Mouse (Mus musculus) stomach, embryonic 15.5 days (tissue): ENCODE measurements around the gene Hells. TPM values are rescaled to one million over a fixed set of nuclear protein-coding genes. Genes with fewer than 3 reads are reported as not detected.

ENCODE experiments used
- ATAC-seq: fragments of 200-750 bp; cut with Nextera tagmentation; 2 replicates; pipeline ENCODE4 v1.8.0; 2017; ENCODE audit warnings: low read depth, moderate number of reproducible peaks, moderate TSS enrichment; ENCODE audit not compliant: insufficient read depth, low FRiP score
- H3K27ac ChIP-seq: fragments of 300-500 bp; sonication (generic); 2 replicates; pipeline ENCODE4 v1.5.1; 2015; ENCODE audit warnings: mild to moderate bottlenecking, inconsistent platforms
- H3K27me3 ChIP-seq: fragments of 300-500 bp; sonication (generic); replicated peaks from 2 replicates; pipeline ENCODE4 v1.6.1; 2015; ENCODE audit warnings: inconsistent platforms
- H3K36me3 ChIP-seq: fragments of 300-500 bp; sonication (generic); 2 replicates; pipeline ENCODE4 v1.6.1; 2015; ENCODE audit warnings: inconsistent platforms
- H3K4me1 ChIP-seq: fragments of 300-500 bp; sonication (generic); 2 replicates; pipeline ENCODE4 v1.6.1; 2015; ENCODE audit warnings: inconsistent platforms
- H3K4me2 ChIP-seq: fragments of 300-500 bp; sonication (generic); 2 replicates; pipeline ENCODE4 v1.6.1; 2015; ENCODE audit warnings: mild to moderate bottlenecking, inconsistent platforms
- H3K4me3 ChIP-seq: fragments of 300-500 bp; sonication (generic); replicated peaks from 2 replicates; pipeline ENCODE4 v1.5.1; 2015; ENCODE audit warnings: inconsistent platforms
- H3K9ac ChIP-seq: fragments of 300-500 bp; sonication (generic); 2 replicates; pipeline ENCODE4 v1.6.1; 2015; ENCODE audit warnings: inconsistent platforms
- H3K9me3 ChIP-seq: fragments of 300-500 bp; sonication (generic); 2 replicates; pipeline ENCODE4 v1.6.1; 2016; ENCODE audit warnings: inconsistent platforms
- WGBS: fragments of 180-500 bp; shearing (Covaris S2); methylation state at CpG from one replicate; pipeline ENCODE4 v1.1.7; 2015; 5-methylcytosine and 5-hydroxymethylcytosine counted together
- polyA plus RNA-seq: library from polyadenylated mRNA; unstranded; fragments of >200 nt; fragmentation: Nextera tagmentation; extraction: Ambion mirVana; gene quantifications from 2 replicates; pipeline ENCODE4 v1.2.1, GENCODE M21; 2015

Hells gene
- polyA plus RNA-seq, 1 experiment from 2014 or later = 45.9 TPM

- Histone ChIP-seq H3K9me3 (no peaks in the 10 kb centered on the region), H3K9ac (no peak overlapping the region), H3K4me3 (no peak overlapping the region), H3K27me3 (no peaks in the 10 kb centered on the region), H3K4me1 (no peaks in the 10 kb centered on the region), H3K27ac (no peak overlapping the region), H3K4me2 (no peak overlapping the region), H3K36me3 (peaks cover 21% of the 10 kb centered on the region)
- WGBS = 88% methylated on average over 2 of the region's 2 CpGs
- no peak for ATAC-seq
Measured at GRCm38 (mm10) chr19:38944590-38945307, 14.0 kb downstream of the Hells start.

DNA sequence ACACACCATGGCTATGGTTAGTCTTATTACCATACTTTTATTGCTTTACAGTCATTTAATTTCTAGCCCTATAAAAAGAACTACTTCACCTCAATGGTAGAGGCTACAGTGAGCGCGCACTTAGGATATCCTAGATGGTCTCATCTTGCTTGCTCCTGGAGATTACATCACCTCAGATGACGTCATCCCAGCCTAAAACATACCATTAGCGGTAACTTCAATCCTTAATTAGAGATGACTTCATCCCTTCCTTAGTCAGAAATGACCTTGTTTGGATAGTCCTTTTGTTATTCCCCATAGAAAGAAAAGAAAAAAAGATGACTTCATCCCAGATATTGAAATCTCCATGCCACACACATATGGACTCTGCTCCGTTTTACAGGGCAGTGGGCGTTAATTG is 40.0 kb downstream of the Hells start:
- Histone ChIP-seq H3K27me3 (no peaks in the 10 kb centered on the region), H3K36me3 (peaks cover 3% of the 10 kb centered on the region; the same call in 1 of the 2 replicates), H3K9ac (no peak overlapping the region), H3K4me3 (no peak overlapping the region), H3K4me1 (no peaks in the 10 kb centered on the region), H3K4me2 (no peak overlapping the region), H3K27ac (no peak overlapping the region), H3K9me3 (no peaks in the 10 kb centered on the region)
- 83% methylated on average over 6 of the region's 6 CpGs for WGBS
- no peak for ATAC-seq

DNA sequence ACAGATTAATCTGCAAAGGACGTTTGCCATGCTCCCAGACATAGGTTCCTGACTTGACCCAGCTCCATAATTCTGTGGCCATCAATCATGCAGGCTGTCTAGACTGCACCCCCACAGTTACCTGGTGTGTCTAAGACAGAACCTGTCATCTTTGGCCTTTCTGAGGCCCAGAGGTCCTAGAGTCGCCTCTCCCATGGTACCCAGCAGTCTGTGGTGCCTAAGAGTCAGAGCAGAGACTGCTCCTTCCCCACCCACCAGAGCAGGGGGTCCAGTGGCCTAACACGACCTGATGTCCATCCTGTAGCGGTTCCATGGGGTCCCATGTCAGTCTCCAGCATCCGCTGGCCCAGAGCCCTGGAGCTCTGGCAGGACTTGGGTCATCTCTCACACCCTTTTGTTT is 41.9 kb downstream of the Hells start:
- H3K4me1 ChIP-seq = no peaks in the 10 kb centered on the region
- no peak for ATAC-seq
- H3K9ac ChIP-seq = no peak overlapping the region
- peaks cover 3% of the 10 kb centered on the region; the same call in 1 of the 2 replicates for H3K36me3 ChIP-seq
- no peaks in the 10 kb centered on the region for H3K9me3 ChIP-seq
- H3K4me3 ChIP-seq = no peak overlapping the region
- no peak overlapping the region for H3K27ac ChIP-seq
- no peak overlapping the region for H3K4me2 ChIP-seq
- WGBS = 72% methylated on average over 5 of the region's 5 CpGs
- H3K27me3 ChIP-seq = no peaks in the 10 kb centered on the region

DNA sequence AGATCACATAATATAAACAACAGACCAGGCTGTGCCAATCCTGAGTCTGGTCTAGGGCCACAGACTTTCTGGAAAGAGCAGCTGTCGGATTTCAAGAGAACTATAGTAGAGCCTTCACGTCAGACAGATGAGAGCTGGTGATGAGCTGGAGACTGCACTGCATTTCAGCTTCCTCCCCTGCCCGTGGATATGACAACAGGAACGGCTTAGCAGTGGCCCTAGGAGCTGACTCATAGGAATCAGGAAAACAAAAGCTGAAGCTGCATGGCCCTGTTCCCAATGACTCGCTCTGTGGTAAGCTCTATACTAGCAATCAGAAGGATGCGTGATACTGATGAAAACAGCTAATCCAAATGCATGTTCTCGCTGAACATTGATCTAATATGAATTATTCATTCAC is 43.0 kb downstream of the Hells start:
- Histone ChIP-seq H3K9me3 (no peaks in the 10 kb centered on the region), H3K27me3 (no peaks in the 10 kb centered on the region), H3K36me3 (peaks cover 3% of the 10 kb centered on the region; the same call in 1 of the 2 replicates), H3K4me1 (no peaks in the 10 kb centered on the region), H3K4me3 (no peak overlapping the region), H3K27ac (no peak overlapping the region), H3K4me2 (no peak overlapping the region), H3K9ac (no peak overlapping the region)
- WGBS = 41% methylated on average over 7 of the region's 7 CpGs
- ATAC-seq = 0 out of 2 replicates have a peak, but pooled peaks have one; percentile 39

GRCm38 (mm10) chr19:38976269-38976668 is 45.6 kb downstream of the Hells start:
- H3K36me3 ChIP-seq = peaks cover 3% of the 10 kb centered on the region; the same call in 1 of the 2 replicates
- no peaks in the 10 kb centered on the region for H3K9me3 ChIP-seq
- H3K4me2 ChIP-seq = no peak overlapping the region
- no peaks in the 10 kb centered on the region for H3K27me3 ChIP-seq
- H3K4me1 ChIP-seq = no peaks in the 10 kb centered on the region
- ATAC-seq = peak; percentile 39; the same call in 1 of the 2 replicates
- H3K27ac ChIP-seq = no peak overlapping the region
- H3K9ac ChIP-seq = no peak overlapping the region
- H3K4me3 ChIP-seq = no peak overlapping the region

DNA sequence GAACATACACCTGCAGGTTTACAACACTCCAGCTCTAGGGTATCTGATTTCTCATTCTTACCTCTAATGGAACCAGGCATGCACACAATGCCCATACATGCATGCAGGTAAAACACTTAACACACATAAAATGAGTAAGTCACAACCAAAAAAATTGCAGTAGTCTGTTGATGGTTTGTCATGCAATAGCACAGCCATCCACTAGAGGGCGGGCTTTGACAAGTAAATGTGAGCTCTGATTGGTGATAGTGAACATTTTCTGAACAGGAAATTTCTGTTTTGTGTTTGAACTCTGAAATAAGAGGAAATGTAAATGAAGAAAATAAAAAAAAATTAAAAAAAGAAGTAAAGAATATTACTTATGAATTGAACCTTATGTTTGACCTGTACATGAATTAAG is 51.3 kb downstream of the Hells start:
- H3K27me3 ChIP-seq = no peaks in the 10 kb centered on the region
- H3K4me2 ChIP-seq = no peak overlapping the region
- no peak overlapping the region for H3K9ac ChIP-seq
- no peak overlapping the region for H3K4me3 ChIP-seq
- no peak for ATAC-seq
- 0% methylated on average over 1 of the region's 1 CpGs for WGBS
- H3K27ac ChIP-seq = no peak overlapping the region
- no peaks in the 10 kb centered on the region for H3K36me3 ChIP-seq
- H3K9me3 ChIP-seq = no peaks in the 10 kb centered on the region
- no peaks in the 10 kb centered on the region for H3K4me1 ChIP-seq

DNA sequence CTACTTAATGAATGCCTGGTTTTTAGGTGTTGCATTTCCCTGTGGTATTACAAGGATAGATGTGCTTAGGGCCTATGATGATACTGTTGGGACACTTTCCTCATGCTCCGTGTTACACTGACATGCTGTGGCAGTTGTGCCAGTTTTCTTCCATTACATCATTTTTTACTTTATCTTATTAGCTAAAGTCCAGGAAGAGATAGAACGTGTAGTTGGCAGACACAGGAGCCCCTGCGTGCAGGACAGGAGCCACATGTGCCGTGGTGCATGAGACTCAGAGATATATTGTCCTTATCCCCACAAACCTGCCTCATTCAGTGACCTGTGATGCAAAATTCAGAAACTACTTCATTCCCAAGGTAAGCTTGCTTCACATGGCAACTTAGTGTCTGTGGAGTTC is 67.5 kb downstream of the Hells start:
- Histone ChIP-seq H3K27me3 (no peaks in the 10 kb centered on the region), H3K27ac (no peak overlapping the region), H3K9me3 (no peaks in the 10 kb centered on the region), H3K9ac (no peak overlapping the region), H3K36me3 (no peaks in the 10 kb centered on the region), H3K4me1 (no peaks in the 10 kb centered on the region), H3K4me2 (no peak overlapping the region), H3K4me3 (no peak overlapping the region)
- no peak for ATAC-seq
- WGBS = 77% methylated on average over 4 of the region's 4 CpGs

GRCm38 (mm10) chr19:38998676-38999075 is 68.0 kb downstream of the Hells start:
- Histone ChIP-seq H3K27me3 (no peaks in the 10 kb centered on the region), H3K9me3 (no peaks in the 10 kb centered on the region), H3K27ac (no peak overlapping the region), H3K4me3 (no peak overlapping the region), H3K36me3 (no peaks in the 10 kb centered on the region), H3K9ac (no peak overlapping the region), H3K4me1 (no peaks in the 10 kb centered on the region), H3K4me2 (no peak overlapping the region)
- no peak for ATAC-seq
- WGBS = 52% methylated on average over 1 of the region's 1 CpGs

DNA sequence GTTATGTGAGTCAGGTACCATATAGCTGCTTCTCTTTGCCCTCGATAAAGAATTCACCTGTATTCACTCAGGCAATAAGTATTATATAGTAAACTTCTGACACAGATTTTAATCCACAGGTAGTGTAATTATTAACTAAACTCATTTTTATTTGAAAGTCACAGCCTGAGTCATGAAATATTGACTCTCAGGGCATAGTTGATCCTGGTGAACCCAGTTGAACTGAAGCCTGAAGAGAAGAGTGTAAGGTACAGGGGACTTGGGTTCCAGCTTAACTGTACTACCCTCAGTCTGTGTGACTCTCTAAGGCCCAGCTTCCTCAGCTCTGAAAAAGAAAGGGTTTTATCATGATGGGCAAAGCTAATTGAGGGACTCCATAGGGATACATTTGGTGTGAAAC is 74.4 kb downstream of the Hells start:
- H3K9ac ChIP-seq = no peak overlapping the region
- no peaks in the 10 kb centered on the region for H3K9me3 ChIP-seq
- H3K4me2 ChIP-seq = no peak overlapping the region
- no peak overlapping the region for H3K27ac ChIP-seq
- H3K27me3 ChIP-seq = no peaks in the 10 kb centered on the region
- no peak; the same call in 1 of the 2 replicates for ATAC-seq
- H3K4me1 ChIP-seq = no peaks in the 10 kb centered on the region
- 56% methylated on average over 1 of the region's 1 CpGs for WGBS
- H3K36me3 ChIP-seq = no peaks in the 10 kb centered on the region
- no peak overlapping the region for H3K4me3 ChIP-seq

GRCm38 (mm10) chr19:39006715-39007114 is 76.0 kb downstream of the Hells start, which contains the start of gene Cyp2c55:
TSS of gene Cyp2c55 (plus strand) at chr19:39007019.
- Histone ChIP-seq H3K27ac (no peak within 1 kb of the TSS), H3K4me3 (no peak within 1 kb of the TSS), H3K27me3 (no peaks in the 10 kb centered on the region), H3K9me3 (no peaks in the 10 kb centered on the region), H3K4me1 (no peaks in the 10 kb centered on the region), H3K36me3 (no peaks in the 10 kb centered on the region), H3K9ac (no peak within 1 kb of the TSS), H3K4me2 (no peak within 1 kb of the TSS)
- ATAC-seq = no peak
